Mouse (Mus musculus) hindbrain, embryonic 14.5 days (tissue): ENCODE results near the gene Gskip. TPM values are rescaled to one million over a fixed set of nuclear protein-coding genes. Genes with fewer than 3 reads are reported as not detected.

Experiments
- ATAC-seq: fragments of 200-750 bp; cut with Nextera tagmentation; 2 replicates; pipeline ENCODE4 v1.8.0; 2017; ENCODE audit warnings: moderate number of reproducible peaks, mild to moderate bottlenecking, moderate TSS enrichment, moderate library complexity; ENCODE audit not compliant: low FRiP score
- DNase-seq: peaks from one replicate; pipeline ENCODE4 v3.0.0-alpha.2; 2015; ENCODE audit warnings: low spot score
- H3K27ac ChIP-seq: fragments of 300-500 bp; sonication (generic); 2 replicates; pipeline ENCODE4 v1.5.1; 2014; ENCODE audit warnings: mild to moderate bottlenecking, moderate library complexity
- H3K27me3 ChIP-seq: fragments of 300-500 bp; sonication (generic); 2 replicates; pipeline ENCODE4 v1.6.1; 2014; ENCODE audit warnings: mild to moderate bottlenecking, low read length, mixed read lengths; ENCODE audit not compliant: control insufficient read depth, insufficient read depth
- H3K36me3 ChIP-seq: fragments of 300-500 bp; sonication (generic); replicated peaks from 2 replicates; pipeline ENCODE4 v1.6.1; 2014; ENCODE audit not compliant: control insufficient read depth, insufficient read depth
- H3K4me1 ChIP-seq: fragments of 300-500 bp; sonication (generic); replicated peaks from 2 replicates; pipeline ENCODE4 v1.6.1; 2014; ENCODE audit warnings: antibody characterized with exemption, low read length, mixed read lengths; ENCODE audit not compliant: control insufficient read depth, insufficient read depth
- H3K4me2 ChIP-seq: fragments of 300-500 bp; sonication (generic); replicated peaks from 2 replicates; pipeline ENCODE4 v1.6.1; 2014; ENCODE audit warnings: mild to moderate bottlenecking, moderate library complexity
- H3K4me3 ChIP-seq: fragments of 300-500 bp; sonication (generic); replicated peaks from 2 replicates; pipeline ENCODE4 v1.5.1; 2014; ENCODE audit warnings: mild to moderate bottlenecking, low read length
- H3K9ac ChIP-seq: fragments of 300-500 bp; sonication (generic); 2 replicates; pipeline ENCODE4 v1.6.1; 2014
- H3K9me3 ChIP-seq: fragments of 300-500 bp; sonication (generic); 2 replicates; pipeline ENCODE4 v1.6.1; 2016; ENCODE audit warnings: low read length; ENCODE audit not compliant: control insufficient read depth
- WGBS: fragments of 180-500 bp; shearing (Covaris S2); extraction: QIAGEN DNeasy Blood & Tissue Kit; methylation state at CpG from one replicate; pipeline ENCODE4 v1.1.7; 2014; 5-methylcytosine and 5-hydroxymethylcytosine counted together
- polyA plus RNA-seq: library from polyadenylated mRNA; unstranded; fragments of >200 nt; fragmentation: Nextera tagmentation; extraction: Ambion mirVana; gene quantifications from 2 replicates; pipeline ENCODE4 v1.2.1, GENCODE M21; 2014

Gene Gskip
- polyA plus RNA-seq, 1 experiment from 2014 or later: 30.1 TPM

GRCm38 (mm10) chr12:105733370-105734159 is 48.9 kb downstream of the Gskip start:
- Histone ChIP-seq H3K9ac (no peak overlapping the region), H3K27ac (no peak overlapping the region), H3K27me3 (no peaks in the 10 kb centered on the region), H3K4me3 (no peak overlapping the region), H3K4me2 (no peak overlapping the region), H3K36me3 (no peaks in the 10 kb centered on the region), H3K4me1 (no peaks in the 10 kb centered on the region), H3K9me3 (no peaks in the 10 kb centered on the region)
- WGBS: 71% methylated on average over 9 of the region's 9 CpGs
- DNase-seq (no peak), ATAC-seq (no peak)

DNA sequence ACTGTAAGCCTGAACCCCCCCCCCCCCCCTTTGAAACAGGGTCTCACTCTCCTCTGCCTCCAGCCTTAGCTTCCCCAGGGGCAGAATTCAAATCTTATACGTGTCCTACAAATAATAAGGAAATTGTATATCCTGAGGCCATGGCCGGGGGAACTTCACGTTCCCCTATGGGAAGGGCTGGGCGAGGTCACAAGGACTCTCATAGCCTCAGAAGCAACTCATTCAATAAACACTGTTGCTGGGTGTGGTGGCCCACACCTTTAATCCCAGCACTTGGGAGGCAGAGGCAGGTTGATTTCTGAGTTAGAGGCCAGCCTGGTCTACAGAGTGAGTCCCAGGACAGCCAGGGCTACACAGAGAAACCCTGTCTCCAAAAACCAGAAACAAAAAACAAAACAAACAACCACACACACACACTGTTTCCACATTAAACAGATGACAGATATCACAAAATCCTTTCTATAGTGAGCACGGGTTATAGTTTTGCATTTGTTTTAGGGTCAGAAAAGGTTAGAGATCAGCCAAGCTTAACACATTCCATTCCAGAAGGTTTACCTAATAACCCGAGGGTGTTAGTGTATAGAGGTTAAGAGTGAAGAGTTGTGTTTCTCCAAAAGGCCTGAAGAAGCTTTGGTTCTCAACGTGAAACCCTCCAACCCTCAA is 50.7 kb downstream of the Gskip start:
- Histone ChIP-seq H3K9me3 (no peaks in the 10 kb centered on the region), H3K27me3 (no peaks in the 10 kb centered on the region), H3K9ac (no peak overlapping the region), H3K4me1 (no peaks in the 10 kb centered on the region), H3K36me3 (no peaks in the 10 kb centered on the region), H3K4me3 (no peak overlapping the region), H3K4me2 (no peak overlapping the region), H3K27ac (no peak overlapping the region)
- DNase-seq (no peak), ATAC-seq (no peak)
- 70% methylated on average over 7 of the region's 7 CpGs for WGBS

DNA sequence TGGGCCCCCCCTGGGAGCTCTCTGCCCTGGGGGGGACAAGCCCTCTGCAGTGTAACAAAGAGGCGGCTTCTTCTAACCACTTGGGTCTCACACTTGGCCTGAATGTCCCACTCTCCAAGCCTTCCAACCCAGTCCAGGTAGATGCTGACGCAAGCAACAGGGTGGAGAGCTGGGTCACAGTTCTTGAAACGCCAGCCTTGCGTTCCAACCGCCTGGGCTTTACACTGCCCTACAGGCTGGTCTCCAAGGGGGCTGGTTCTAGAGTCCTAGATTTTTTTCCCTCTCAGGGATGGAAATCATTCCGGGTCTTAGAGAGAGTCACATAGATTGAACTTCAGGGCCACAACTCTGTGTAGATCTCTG is 51.2 kb downstream of the Gskip start:
- H3K4me2 ChIP-seq: no peak overlapping the region
- DNase-seq: no peak
- H3K27ac ChIP-seq: no peak overlapping the region
- H3K36me3 ChIP-seq: no peaks in the 10 kb centered on the region
- no peak overlapping the region for H3K4me3 ChIP-seq
- no peak for ATAC-seq
- H3K4me1 ChIP-seq: no peaks in the 10 kb centered on the region
- no peak overlapping the region for H3K9ac ChIP-seq
- no peaks in the 10 kb centered on the region for H3K27me3 ChIP-seq
- 89% methylated on average over 6 of the region's 6 CpGs for WGBS
- no peaks in the 10 kb centered on the region for H3K9me3 ChIP-seq

DNA sequence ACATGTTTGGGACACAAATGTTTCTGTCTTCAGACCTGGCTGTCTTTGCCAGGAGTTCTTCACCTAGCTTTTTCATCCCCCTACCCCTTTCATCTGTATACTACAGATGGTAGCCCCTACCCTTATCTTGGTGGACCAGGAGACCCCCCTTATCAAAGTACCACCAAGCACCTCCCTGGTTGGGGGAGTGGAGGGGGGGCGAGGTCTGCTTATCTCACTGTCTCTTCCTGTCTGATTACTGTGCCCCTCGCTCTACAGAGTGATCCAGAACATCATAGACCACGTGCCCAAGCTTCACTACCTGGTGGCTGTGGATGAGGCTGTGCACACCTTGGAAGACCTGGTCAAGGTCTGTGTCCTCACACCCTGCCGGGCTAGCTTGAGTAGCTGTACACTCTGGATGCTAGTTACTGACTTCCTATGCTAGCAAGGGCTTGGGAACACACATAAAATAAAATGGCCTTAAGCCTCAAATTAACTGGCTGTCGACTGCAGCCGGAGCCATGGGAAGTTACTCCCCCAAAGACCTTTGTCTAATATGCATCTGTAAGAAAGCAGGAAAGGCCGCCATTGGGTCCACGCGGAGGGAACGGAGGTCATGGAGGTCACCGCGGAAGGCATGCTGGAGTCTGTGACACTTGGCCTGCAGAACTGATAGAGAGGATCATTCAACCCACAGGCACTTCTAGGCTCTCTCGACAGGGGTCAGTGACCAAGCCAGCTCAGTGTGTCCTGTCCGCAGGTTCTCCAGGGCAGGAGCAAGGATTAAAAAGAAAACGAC is 53.9 kb downstream of the Gskip start:
- no peak overlapping the region for H3K4me3 ChIP-seq
- no peaks in the 10 kb centered on the region for H3K9me3 ChIP-seq
- no peaks in the 10 kb centered on the region for H3K27me3 ChIP-seq
- no peaks in the 10 kb centered on the region for H3K4me1 ChIP-seq
- DNase-seq (no peak), ATAC-seq (no peak)
- H3K27ac ChIP-seq: no peak overlapping the region
- H3K4me2 ChIP-seq: no peak overlapping the region
- no peak overlapping the region for H3K9ac ChIP-seq
- H3K36me3 ChIP-seq: no peaks in the 10 kb centered on the region
- 75% methylated on average over 15 of the region's 15 CpGs for WGBS

DNA sequence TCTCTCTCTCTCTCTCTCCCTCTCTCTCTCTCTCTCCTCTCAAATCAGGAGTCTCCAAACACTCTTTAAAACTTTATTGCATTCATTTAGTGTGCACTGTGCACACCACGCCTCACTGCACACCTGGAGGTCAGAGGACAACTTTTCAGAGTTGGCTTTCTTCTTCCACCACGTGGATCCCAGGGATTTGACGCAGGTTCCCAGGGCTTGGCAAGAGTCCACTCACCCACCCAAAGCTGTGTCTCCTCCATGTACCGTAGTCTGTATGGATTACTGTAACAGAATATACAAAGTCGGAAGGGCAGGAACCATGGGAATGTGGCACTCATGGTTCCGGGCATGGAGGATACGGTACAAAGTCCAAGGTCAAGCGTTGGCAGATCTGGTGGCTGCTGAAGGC is 55.0 kb downstream of the Gskip start:
- no peak overlapping the region for H3K9ac ChIP-seq
- H3K9me3 ChIP-seq: no peaks in the 10 kb centered on the region
- H3K36me3 ChIP-seq: no peaks in the 10 kb centered on the region
- no peak overlapping the region for H3K27ac ChIP-seq
- ATAC-seq (no peak), DNase-seq (no peak)
- WGBS: 91% methylated on average over 8 of the region's 8 CpGs
- no peak overlapping the region for H3K4me3 ChIP-seq
- no peaks in the 10 kb centered on the region for H3K4me1 ChIP-seq
- no peak overlapping the region for H3K4me2 ChIP-seq
- H3K27me3 ChIP-seq: no peaks in the 10 kb centered on the region

- Histone ChIP-seq H3K27ac (no peak overlapping the region), H3K4me1 (no peaks in the 10 kb centered on the region), H3K36me3 (no peaks in the 10 kb centered on the region), H3K4me3 (no peak overlapping the region), H3K9ac (no peak overlapping the region), H3K9me3 (no peaks in the 10 kb centered on the region), H3K27me3 (no peaks in the 10 kb centered on the region), H3K4me2 (no peak overlapping the region)
- 91% methylated on average over 5 of the region's 5 CpGs for WGBS
- no peak for DNase-seq
- no peak for ATAC-seq
Measured at GRCm38 (mm10) chr12:105748114-105748513, 63.5 kb downstream of the Gskip start.

Other genes starting within 250 kb of the Gskip start
- gene D430019H16Rik, start 231.0 kb upstream of the Gskip start, polyA plus RNA-seq: 18.8 and 22.2 TPM in 2 replicates
- gene Bdkrb2, start 121.6 kb upstream of the Gskip start, polyA plus RNA-seq: 0.47 and 0.75 TPM in 2 replicates
- gene Bdkrb1, start 81.7 kb upstream of the Gskip start, polyA plus RNA-seq: 0.33 TPM in 1 of 2 replicates, not detected in the other
- 18.2 and 18.4 TPM in 2 replicates for gene Atg2b, start 382 bp downstream of the Gskip start, polyA plus RNA-seq
- gene Ak7, start 21.1 kb downstream of the Gskip start, polyA plus RNA-seq: 1.2 and 1.9 TPM in 2 replicates
- 129 and 140 TPM in 2 replicates for gene Papola, start 99.9 kb downstream of the Gskip start, polyA plus RNA-seq